Mouse (Mus musculus): ENCODE results near the gene Trappc2l.
"Not testable (repeated sequence)": the region's sequence is repeated elsewhere in the genome, so short reads cannot be mapped to it uniquely, and the experiment has no call there.

Gene Trappc2l

DNA sequence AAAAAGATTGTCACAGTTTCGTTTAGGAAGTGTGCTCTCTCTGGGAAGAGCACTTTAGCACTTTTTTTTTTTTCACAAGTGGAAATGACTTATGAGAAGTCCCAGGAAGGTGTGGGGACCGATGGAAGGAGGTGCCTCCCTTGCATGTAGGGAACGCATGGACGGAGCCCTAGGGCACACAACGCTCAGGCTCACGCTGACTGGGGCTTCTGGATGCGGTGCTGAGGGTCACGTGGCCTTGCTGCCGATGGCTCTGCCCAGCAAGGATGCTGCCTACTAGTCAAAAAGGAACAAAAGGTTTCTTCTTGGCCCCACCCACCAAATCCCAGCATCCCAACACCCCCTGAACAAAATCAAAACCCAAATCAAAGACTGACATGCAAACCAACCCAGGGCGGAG, 17.9 kb downstream of the Trappc2l start:
- DNase-seq: no peak

DNA sequence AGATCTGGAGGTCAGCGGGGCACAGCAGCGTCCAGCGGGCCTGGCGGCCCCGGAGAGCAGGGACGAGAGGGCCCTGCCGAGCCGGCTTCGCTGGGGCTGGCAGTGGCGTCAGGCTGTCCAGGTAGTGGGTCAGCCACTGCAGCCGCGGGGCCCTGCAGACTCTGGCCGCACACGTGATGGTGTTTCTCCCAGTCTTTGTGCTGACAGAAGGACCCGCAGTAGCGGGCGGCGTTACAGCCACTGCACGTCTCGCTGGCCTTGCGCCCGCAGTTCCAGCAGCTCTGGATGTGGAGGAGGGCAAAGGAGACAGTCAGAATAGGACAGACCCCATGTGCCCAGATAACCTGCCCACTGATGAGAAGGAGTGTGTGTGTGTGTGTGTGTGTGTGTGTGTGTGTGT, 19.3 kb downstream of the Trappc2l start:
- DNase-seq: no peak

DNA sequence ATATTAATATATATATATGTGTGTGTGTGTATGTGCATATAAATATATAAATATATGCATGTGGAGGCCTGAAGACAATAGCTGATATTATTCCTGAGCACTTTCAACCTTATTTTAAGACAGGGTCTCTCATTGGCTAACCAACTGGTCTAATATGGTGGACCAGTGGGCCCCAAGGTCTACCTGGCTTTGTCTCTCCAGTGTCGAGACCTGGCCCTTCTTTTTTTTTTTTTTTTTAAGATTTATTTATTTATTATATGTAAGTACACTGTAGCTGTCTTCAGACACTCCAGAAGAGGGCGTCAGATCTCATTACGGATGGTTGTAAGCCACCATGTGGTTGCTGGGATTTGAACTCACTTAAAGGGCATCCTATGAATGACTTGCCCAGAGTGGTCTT, 20.7 kb downstream of the Trappc2l start:
- DNase-seq: not testable (repeated sequence)

DNA sequence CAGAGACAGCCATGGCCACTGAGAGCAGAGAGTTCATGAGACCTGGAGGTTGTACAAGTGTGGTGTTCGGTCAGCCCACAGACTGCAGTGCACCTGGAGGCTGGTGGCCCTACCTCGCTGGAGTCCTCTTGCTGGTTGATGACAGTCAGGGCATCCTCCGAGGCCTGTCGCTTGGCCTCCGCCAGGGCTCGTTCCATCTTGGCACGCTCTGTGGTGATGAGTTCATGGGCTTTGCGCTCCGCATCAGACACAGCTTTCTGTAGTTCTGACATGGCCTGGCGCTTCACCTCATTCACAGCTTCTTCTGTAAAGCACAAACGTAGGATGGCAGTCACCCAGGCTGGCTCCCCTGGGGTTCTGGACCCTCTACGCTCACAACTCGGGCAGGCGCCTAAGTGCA, 21.8 kb downstream of the Trappc2l start:
- peak; percentile 67 to 70 for DNase-seq

DNA sequence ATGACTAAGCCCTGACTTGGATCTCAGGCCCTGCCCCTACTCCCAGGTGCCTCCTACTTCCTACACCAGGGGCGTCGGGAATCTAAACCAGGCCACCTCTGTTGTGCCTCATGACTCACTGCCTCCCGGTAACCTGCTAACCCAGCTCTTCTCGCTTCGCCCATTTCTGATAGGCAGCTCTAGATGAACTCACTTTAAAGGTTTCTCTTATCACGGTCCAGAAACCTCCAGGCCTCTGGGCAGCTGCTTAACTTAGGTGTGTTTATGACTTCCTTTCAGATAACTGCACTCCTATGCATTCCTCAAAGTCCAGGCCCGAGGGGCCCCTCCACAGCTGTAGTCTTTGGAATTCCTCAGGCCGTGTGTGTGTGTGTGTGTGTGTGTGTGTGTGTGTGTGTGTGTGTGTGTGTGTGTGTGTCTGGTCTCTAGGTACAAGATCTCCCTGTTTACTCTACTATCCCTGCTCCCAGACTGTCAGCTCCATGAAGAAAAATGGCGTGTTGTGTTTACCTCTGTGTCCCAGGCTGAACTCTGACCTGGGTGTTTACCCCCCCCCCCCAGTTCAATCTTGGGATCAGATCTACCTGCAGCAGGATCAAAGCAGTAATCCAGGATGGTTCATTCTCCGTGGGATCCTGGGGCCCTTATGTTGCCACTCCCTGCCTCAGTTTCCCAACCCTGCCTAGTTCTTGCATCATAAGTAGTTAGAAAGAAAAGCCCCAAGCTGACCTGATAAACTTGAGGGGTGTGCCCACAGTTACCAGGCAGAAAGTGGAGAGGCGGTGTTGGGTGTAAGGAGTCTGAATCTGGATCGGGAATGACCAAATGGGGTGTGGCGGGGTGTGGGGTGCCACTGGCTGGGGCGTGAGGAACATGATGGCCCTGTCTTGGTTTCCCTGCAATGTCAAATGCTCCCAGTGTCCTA, 24.7 kb downstream of the Trappc2l start:
- DNase-seq: no peak

DNA sequence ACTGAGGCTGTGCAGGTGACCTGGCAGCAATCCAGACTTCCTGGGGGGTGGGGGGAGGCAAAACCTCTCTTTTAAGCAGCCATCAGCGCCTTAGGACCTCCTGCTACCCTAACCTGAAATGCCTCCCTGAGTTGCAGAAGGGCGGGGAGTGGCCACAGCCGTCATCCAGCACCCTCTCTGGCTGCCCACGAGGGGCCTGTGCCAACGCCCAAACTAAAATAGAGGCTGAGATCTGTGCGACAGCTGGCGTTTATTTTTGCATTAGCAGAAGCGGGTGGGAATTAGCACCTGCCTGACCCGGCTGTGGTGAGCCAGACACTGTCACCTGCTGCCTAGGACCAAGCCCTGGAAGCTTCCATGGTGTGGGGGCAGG, 25.3 kb downstream of the Trappc2l start:
- no peak for DNase-seq

DNA sequence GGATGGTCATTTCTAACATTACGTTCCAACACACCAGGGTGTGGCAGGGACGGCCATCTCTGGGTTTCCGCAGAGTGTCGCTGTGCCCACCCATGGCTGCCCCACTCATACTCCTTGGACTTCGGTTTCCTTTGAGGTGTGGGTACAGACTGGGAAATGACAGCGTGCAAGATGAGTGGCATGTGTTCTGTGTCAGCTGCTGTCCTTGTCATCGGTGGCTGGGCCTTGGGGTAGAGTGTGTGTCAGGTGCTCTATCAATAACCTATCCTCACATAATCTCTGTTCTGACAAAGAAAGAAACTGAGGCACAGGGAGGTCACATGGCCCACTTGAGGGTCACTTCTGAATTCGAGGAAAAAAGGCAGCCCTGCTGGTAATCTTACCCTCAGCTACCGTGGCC, 25.8 kb downstream of the Trappc2l start:
- no peak for DNase-seq

DNA sequence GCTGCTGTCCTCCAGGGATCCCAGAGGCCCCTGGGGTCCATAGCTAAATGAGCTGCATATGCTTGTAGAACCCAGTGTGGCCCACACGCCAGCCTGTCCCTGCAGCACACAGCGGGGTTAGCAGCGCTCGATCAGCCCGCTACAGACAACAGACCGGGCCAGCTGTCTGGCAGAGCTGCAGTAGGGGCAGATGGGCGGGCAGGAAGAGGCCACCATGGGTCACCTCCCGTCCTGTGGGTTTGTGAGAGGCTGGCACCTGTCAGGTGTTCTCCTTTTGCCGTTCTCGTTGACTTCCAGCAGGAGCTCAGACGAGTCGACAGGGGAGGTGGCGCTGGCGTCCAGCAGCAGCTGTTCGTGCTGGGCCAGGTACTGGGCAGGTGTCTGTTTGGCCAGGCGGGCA, 27.2 kb downstream of the Trappc2l start:
- peak; percentile 56 to 61 for DNase-seq

DNA sequence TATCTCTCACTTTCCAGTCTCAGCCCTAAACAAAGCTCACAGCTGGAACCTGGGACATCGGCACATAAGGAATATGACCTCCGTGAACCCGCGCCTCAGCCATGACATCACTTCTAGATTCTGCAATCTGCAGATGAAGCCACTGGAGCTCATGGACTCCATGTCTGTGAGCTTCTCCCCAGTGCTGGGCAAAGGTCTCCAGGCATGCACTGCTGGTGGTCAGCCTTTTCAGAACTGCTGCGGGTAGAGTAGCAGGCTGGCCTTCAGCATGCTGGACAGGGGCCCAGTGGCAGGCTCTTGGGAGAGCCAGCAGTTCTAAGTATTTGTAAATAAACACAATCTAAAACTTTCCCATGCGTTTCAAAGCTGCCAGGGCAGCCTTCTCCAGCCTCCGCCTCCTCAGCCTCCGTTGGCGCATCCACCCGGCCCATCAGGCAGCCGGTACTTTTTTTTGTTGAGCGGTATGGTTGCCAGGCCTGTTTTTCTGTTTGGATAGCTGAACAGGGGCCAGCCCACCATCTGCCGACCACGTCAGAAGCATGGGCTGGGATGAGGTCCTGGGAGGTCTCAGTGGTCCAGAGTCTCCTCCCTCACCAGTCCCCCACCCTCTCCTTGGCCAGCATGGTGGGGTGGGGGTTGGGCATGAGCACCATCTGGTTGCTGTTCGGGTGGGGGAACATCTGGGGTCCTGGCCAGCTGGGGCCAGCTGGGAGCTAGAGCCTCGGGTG, 28.2 kb downstream of the Trappc2l start:
- peak; percentile 58 to 70 for DNase-seq

DNA sequence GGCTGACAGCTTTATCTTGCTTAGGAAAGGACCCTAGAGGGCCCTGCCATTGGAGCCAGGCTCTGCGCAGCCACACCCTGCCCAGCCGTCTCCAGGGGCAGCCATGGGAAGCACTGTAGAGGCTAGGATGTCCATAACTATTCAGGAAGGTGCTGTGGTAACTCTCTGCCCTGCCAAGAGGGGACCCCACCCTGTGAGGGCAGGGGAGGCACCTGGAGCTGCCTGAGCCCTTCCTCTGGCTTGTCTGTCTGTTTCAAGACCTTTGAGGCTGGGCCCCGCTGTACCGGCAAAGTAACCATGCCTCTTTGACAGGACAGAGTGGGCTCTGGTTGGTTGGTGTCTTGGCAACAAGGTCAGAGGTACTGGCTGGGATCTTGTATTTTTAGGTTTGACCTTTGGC, 29.4 kb downstream of the Trappc2l start:
- no peak for DNase-seq

DNA sequence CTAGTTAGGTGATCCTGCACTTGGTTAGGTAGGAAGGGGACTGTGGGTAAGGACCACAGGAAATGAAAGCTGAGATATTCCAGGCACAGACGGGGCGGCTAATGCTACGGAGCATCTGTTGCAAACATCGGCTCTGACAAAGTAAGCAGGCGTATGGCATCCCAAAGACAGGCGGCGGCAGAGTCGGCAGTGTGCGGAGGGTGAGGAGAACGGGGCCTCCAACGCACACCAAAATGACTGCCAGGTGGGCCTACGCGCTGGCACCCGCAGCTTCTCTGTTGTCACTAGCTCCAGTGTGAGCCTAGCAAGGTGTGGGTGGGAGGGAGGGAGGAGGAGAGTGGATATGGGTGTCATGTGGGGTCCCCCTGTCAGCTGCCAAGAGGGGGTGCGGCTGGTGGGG, 30.0 kb downstream of the Trappc2l start:
- DNase-seq: no peak

DNA sequence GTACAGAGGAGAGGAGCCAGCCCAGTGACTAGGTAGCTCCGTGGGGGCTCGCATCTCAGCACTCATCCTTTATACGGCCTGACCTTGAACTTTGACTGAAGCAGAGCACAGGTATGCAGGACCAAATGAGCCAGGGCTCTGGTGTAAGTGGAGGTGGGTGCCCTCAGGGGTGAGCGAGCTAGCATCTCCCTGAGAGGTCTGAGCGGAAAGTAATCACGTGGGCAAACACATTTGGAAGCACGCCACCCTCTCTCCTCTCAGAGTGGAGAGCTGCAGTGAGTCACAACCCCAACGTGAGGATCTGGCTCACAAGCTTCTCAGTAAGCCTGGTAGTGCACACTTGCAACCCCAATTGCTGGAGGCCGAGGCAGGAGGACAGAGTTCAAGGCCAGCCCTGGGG, 30.6 kb downstream of the Trappc2l start:
- peak; percentile 57 to 60 for DNase-seq

DNA sequence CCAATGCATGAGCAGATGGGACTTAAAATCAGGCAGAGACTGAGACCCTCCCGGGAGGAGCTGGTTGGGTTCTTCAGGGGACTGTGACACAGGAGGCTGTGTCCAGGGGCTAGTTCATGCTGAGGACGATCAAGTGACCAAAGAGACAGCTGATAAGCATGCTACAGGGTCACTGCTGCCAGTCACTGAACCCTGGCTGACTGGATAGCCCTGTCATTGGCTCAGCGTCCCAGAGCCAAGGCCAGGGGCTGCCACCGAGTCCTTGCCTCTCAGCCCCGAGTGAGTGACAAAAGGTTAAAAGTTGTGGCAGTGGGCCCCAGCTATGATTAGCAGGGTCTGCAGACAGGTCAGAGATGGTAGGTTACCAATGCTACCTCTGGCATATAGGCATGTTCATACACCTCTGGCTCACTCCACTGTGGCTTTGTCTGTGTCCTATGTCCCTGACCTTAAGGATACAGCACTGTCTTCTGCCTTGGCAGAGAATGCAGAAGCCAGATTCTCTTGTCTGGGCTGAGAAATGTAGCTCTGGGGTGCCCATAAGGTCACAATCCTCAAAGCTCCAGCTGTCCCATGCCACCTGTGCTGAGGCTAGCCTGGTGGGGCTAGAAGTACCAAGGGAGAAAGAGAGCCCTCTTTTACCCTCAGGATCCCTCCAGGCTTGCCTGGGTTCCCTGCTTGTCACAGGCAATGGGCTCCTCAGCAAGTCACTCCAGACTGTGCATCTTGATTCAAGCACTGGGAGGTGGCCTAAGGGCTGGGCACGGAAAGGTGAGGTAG, 32.9 kb downstream of the Trappc2l start:
- no peak for DNase-seq

DNA sequence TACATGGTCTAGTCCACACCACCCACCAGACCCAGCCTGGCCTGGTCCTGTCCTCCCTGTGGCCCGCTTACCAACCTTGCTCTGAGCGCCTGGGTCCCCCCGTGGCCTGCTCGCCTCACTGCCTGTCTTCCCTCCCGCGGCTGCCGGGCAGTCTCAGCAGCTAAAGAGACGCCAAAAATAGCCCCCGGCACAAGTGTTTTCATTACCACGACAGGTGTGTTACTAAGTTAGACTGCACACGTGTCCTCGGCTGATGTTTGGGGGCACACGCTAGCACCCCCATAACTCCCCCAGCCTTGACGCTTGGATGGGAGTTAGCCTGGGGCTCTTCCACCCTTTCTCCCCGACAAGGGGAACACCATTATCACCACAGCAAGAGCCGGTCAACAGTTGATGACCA, 34.9 kb downstream of the Trappc2l start:
- DNase-seq: no peak

DNA sequence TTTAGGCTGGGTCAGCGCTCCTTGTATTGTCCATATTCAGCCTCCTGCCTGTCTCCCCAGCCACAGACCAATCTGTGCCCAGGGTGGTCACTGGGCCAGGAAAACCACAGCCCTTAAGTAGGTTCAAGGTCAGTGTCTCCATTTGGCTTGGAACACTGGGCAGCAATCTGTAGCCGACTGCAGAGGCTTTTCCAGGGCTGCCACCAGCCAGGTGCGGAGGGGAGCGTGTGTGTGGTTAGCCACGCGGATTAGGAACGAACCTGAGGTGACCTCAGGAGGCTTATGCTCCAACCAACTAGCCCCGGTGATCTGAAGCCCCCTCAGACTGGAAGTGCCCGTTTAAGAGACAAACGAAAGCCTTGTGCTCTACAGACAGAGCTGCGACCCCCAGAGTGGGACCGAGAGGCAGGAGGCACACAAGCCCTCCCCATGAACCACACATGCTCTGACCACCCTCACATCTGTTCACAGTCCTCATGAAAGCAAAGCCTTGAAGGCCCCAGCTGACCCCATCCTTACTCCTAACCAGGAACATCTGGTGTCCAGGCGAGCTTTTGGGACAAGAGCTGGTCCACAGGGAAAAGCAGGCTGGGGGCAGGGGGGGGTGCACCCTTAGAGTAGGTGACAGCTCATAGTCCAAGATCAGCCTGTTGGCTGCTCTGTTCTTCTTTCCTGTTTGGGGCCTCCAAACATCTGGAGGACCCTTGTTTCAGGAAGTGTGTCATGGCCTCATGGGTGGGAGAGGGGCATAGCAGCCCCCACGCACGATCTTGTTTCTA, 36.9 kb downstream of the Trappc2l start:
- DNase-seq: no peak

DNA sequence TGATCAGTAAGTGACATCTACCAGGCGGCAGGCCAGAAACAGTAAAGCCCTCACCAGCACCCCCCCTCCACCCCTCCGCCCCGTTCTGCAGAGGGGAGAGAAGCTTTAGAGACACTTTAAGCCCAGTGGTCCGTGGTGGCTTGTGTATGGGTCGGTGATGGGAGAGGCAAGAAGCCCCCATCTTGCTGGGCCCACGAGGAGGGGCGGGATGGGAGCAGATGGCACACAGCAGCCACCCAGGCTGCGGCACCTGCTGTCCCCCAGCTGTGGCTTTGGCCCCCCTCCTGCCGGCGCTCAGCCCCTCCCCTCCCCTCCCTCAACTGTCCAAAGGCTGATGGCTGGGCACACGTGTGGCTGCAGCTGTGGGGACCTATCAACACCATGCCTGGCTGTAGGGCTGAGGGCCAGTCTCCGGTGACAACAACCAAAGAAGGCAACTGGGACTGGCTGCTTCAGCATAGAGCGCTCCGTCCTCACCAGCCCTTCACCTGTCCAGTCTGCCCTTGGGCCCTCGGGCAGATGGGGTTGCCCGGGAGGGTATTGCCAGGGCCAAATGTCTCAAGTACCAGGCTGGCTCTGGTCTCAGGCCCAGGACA, 40.0 kb downstream of the Trappc2l start:
- no peak for DNase-seq

DNA sequence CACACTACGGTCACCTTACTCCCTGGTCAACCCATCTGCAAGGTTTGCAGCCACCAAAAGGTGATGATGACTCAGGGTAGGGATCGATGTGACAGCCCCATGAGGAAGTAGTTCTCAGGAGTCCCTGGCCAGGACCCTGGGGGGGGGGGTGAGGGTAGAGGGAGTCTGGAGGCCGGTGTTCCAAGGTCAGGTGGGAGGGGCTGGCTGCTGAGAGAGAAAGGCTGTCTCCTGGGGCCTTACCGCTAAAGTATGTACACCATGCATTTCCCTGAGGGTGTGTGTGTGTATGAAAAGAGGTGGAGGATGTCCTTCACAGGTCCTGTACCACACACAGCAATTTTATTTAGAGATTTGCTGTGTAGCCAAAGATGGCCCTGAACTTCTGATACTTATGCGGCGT, 41.2 kb downstream of the Trappc2l start:
- DNase-seq: no peak

DNA sequence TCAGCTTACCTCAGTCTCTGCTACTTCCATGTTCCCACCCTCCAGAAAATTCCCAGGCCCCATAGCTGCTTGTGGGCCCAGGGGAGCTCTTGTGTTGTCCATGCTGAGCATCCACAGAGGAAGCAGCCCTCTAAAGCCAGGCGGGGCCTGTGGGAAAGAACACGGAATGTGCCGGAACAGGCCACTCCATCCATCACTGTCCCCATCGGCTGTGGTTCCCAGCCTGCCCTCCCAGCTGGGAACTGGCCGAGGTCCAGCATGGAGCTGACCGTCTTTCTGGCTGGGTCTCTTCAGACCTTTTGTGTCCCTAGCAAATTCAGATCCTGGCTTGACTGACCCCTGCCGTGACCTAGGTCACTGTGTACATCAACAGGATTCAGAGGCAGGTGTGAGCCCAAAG, 43.3 kb downstream of the Trappc2l start:
- no peak for DNase-seq

DNA sequence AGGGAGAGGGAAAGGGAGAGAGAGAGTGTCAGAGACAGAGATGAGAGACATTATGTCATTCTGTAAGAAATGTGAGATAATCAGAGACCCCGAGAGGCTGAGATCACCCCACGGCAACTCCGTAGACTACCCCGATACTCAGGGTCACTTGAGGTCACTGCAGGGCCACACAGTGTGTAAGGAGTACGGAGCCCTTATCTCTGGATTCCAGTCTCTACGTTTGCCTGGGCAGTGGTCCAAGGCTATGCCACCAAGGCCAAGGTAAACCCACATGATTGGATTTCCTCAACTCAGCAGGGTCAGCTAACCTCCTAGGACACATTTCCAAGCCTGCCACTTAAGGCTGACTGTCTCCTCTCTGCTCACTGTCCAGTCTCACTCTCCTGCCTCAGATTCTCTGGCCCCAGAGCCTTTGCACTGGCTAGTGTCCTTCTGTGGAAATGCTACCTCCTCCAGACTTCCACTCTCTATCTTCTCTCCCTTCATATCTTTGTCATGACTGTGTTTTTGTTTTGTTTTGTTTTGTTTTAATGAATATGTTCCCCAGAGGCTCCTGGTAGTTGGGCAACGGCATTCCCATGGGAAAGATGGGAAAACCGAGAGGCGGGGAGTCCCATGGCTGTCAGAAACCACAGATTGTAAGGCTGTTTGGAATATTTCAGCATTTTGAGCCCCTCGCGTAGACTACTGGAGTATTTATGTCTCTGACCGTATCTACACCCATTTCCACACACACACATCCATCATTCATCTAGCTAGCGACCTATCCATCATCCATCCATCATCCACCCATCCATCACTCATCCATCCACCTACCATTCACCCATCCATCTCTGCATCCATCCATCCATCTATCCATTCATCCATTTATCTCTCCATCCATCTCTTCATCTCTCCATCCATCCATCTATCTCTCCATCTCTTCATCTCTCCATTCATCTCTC, 44.9 kb downstream of the Trappc2l start:
- no peak for DNase-seq

DNA sequence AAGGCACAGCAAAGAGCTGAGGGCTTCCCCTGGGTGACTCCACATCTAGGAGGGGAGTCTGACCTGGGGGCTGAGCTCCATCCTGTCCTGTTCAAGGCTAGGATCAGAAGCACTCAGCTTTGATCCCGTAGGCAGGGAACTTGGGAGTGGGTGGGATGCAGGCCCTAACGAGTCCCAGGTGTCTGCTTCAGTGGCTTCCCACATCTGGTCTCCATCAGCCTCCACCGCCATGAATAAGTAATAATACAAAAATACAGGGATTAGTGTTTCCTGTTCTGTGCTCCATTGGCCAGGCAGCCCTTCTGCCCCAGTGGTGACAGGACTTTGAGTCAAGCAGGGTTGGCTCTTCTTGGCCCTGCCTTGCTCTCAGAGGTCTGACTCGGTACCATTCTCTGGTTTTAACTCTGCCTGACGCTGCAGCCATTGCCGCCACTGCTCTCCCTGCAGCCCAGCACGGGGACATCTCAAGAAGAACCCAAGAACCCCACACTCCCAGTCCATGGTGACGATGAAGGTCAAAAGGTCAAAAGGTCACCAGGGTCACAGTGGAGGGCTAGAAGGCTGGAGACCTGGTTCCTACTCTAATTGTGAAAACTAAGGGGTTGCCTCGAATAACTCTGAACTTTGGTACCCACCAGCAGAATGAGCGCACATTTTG, 46.8 kb downstream of the Trappc2l start:
- no peak for DNase-seq

DNA sequence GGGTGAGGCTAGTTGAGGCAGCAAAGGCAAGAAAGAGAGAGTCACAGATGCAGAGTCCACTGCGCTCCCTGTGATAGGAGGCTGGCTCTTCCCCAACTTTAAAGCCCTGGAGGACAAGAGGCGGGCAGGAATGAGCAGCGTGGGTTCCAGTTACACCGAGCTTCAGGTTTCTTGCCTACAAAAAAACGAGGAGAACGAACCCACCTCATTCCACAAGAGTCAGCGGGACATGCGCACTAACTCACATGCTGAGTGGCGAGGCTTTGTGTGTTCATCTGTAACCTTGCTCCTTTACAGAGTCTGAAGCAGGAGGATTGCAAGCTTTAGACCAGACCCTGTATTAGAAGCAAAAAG, 47.3 kb downstream of the Trappc2l start:
- no peak for DNase-seq

Data from cerebellum, postnatal 36 days (tissue).